Mouse (Mus musculus): ENCODE measurements at regions not wholly inside any gene's neighbourhood (a gene's known extent, or its start where the extent isn't known, plus 50 kb on each side); places are given as distances from the start of the nearest gene placed in this dataset.

DNA sequence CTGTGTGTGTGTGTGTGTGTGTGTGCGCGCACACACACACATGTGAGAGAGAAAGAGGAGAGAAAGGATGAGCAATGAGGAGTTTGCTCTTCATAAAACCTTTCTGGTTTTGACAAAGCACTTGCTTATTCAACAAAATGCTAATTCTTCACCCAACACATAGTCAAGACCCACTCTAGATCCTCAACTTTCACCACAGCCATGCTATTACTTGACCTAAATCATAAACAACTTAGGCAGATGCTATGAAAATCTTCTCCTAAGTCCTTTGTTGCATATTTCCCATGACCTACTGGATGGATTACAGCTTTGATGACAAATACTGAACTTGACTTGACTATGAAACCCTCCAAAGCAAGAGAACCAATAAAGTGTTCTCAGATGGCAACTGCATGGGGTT, 196.3 kb upstream of the Ank start:
- DNase-seq, result no peak

DNA sequence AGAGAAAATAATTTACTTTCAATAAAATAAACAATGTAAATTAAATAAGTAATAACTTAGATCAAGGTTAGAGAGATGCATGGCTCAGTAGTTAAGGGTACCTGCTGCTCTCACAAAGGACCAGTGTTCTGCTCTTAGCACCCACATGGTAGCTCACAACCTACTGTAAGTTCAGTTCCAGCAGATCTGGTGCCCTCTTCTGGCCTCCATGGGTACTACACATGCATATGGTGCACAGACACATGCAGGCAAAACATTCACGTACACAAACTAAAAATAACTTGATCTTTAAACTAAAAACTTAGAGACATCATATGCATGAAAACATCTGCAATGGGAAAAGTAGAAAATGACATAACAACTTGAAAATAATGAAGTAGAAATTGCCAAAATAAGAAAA, 184.2 kb upstream of the Ank start:
- no peak for DNase-seq

DNA sequence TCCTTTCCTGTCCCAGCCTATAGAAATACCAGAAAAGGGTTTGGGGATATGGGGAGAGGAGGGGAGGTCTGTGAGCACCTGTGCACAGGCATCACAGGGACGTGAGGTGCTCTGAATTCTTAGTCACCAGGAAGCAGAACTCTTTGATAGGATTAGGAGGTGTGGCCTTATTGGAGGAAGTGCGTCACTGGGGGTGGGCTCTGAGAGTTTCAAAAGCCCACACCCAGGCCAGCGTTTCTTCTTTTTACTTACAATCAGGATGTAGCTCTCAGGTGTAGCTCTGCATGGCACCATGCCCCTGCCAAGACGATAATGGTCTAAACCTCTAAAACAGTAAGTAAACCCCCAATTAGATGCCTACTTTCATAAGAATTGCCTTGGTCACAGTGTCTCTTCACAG, 162.6 kb upstream of the Ank start:
- DNase-seq, result no peak

DNA sequence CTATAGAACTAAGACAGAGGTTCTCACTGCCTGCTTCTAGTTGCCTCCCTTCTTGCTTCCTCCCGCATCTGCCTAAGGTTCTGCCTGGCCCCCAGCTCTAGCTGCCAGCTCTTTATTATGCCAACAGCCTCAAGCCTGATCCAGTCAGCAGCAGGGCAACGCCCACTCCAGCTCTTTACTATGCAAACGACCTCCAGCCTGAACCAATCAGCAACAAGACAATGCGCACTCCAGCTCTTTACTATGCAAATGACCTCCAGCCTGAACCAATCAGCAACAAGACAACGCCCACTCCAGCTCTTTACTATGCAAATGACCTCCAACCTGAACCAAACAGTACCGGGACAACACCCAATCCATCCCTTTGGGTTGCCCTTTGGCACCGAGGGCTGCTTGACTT, 162.2 kb upstream of the Ank start:
- DNase-seq, result no peak

DNA sequence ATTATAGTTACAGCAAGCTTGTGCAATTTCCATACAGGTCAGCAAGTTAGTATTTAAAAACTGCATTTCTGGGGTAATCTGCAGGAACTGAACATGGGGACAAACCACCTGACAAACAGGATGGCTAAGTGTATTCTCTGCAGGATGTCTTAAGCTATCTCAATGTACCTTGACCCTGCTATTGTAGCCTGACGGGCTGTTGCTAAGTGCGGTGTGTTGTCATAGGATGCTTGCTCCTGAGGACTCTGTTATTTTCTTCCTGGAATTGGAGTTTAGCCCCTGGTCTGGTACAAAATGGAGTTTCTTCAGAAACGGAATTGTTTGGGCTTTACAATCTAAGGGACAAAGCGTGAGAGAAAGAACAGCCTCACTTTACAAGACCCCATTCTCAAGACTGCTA, 161.4 kb upstream of the Ank start:
- DNase-seq, result no peak

DNA sequence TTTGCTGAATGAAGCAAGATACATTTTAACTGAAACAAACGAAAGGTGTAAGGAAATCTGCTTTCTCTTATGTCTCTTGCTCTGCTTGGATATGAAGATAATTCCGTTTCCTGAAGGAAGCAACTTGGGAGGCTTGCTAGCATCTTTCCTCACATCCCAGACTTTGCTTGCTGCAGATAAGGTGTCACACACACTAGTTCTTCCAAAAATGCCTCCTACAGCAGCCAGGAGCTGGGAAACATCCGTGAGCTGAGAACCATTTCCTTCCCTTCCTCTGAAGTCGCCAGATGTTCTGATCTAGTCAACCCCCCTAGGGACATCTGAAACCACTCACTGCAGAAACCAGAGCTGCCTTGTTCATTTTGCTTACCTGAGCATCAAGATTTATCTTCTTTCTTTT, 157.8 kb upstream of the Ank start:
- no peak for DNase-seq

DNA sequence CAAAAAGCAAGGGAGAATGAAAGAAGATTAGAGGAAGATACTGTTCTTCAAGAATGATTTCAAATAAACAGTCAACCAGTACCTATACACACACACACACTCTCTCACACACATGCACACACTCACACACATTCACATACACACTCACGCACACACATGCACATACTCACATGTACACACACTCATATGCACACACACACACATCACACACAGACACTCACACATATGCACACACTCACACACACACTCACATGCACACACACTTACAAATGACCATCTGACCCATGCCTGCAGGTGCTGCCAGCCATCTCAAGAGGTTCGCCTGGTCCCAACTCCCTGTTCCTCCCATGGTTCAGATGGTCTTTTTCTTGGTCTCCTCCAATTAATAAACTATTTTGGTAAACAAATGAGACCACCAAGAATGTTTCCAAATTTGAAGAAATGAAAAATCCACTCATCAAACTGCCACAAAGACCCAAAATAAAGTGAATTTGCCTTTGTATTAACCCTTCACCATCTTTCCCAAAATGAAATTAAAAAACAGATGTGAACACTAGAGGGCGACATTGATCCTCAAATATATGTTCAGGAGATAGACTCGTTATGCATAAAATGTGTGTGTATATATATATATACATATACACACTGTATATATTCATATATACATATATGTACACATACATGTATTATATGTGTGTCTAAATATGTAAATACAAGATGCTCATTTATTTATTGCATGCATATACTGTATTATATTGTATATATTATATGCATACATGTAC, 150.3 kb upstream of the Ank start:
- DNase-seq, result no peak

DNA sequence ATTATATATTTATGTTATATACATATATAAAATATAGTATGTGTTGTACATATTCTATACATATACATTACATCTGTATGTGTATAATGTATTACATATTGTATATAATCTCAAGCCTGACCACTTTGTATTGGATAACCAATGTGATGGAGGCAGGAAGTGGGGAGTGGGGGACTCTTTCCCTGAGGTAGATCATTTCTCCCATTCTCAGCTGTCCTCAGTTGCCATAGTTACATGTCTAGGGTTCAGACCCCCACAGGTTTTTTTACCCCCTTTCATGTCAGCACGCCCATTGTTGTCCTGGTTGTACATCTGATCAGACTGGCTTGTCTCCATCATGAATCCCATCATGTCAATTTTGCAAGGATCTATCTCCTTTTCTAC, 149.7 kb upstream of the Ank start:
- no peak for DNase-seq

DNA sequence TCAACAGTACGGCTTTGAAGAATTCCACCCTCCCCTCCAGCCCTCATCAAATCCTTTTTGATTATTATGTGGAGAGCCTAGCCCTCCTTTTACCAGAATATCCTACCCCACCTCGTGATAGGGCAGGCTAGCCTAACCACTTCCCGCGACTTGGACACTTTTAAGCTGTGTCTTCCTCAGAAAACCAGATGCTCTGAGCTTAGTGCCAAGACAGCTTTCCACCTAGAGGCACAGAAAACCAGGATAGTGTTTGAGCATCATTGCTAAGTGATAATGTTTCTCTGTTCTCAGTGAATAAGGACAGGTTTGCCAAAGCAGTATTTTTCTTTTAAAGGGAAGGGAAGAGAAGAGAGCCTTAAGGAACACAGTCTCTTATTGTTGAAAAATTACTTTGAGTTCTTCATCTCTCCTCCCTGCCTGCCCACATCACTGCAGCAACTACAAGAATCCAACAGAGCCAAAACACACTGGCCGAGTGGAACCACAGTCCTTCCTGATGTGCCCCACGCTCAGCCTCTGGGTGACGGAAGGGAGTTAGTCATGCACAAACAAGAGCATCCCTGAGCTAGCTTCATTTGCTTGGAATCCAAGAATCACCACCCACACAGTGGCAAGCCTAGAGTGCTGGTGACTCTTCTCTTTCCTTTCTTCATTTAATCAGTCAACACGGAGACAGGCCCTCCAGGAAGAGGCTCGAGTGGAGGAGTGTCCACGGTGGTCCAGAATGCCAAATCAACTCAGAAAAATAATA, 144.4 kb upstream of the Ank start:
- no peak for DNase-seq

DNA sequence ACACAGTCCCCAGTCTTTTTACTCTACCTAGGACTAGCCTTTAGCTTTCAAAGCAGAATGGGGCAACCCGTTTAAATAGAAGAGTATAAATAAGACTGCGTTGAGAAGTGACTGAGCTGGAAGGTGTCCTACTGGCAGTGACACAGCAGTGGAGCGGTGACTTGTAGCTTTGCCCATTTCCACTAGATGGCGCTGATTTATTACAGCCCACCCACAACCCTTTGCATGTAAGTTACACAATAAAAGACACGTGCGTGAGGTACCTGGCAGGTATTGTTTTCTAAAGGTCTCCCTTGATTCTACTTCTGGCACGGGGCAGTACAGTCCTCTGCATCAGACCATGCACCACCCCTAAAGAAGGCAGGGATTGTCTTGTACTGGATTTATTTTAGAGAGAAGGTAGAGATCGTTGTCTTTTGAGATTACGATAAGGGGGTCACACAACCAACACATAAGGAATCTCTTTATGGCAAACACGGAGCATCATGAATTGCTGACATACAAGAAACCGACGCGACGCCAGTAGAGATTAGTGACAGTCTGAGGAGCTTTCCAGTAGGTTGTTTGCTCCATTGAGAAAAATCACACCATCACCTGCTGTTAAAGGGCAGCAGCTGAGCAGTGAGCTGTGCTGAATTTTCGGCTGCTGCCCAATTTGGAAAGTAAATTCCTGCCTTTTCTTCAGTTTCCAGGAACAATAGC, 140.5 kb upstream of the Ank start:
- DNase-seq, result peak; percentile 71 to 83

DNA sequence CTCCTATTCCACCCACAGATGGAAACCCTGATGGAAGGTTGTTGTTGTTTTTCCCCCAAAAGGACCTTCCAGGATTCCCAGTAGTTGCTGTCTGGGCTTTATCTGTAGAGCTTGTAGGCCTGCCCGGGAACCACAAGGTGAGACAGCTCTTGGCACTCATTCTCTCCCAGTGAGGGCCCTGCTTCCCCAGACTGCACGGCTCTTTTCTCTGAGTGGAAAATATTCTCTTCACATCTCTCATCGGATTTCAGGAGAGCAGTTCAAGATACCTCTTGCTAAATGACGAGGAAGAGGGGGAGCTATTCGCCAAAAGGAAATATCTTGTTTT, 140.0 kb upstream of the Ank start:
- DNase-seq, result peak in 1 of 2 experiments; percentile 15

DNA sequence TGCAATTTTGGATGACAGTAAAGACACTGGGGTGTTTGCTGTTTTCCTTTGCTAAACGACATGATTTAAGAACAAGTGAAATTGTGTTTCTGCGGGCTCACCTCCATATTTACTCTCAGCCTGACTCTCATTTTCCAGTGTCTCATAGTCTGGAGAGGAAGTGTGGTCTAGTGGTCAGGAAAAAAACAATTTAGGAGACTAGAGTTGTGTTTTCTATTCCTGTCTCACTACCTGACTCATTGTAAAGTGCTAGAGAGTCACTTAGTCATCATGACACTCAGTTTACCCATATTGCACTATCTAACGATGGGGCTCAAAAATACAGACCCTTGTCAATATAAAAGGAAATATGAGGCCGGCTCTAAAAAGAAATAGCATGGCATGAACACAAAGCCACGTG, 138.7 kb upstream of the Ank start:
- no peak for DNase-seq

DNA sequence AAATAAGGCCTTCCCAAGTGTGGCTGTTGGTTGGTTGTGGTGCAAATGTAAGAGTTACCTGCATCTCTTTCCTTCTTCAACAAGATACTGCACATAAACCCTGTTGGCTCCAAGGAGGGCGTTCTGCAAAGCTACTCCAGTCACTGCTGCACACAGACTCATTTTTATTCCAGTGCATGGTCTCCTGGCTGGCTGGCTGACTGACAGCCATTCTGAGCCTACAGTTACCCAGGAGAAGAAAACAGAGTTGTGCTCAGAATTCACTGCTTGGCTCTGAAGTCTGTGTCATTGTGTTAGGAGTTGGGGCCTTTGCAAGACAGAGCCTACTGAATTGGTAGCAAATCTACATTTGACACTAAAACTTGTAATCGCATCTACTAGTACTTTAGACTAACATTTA, 138.0 kb upstream of the Ank start:
- no peak for DNase-seq

DNA sequence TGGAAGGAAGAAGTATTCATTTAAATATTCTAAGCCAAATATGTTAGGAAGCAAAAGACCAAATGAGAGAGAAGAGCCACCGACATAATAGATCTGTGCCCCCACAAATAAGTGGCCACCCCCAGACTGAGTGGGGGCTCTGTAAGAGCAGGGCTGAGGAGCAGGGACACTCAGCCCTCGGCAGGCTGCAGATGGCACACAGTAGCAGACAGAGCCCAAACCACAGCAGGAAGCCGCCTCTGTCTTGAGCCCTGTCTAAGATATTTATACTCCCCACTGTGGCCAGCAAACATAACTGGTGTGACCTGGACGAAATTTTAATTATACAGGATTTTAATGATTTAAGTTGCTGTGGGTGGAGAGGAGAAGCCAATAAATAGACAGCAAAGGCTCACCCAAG, 126.4 kb upstream of the Ank start:
- no peak for DNase-seq

DNA sequence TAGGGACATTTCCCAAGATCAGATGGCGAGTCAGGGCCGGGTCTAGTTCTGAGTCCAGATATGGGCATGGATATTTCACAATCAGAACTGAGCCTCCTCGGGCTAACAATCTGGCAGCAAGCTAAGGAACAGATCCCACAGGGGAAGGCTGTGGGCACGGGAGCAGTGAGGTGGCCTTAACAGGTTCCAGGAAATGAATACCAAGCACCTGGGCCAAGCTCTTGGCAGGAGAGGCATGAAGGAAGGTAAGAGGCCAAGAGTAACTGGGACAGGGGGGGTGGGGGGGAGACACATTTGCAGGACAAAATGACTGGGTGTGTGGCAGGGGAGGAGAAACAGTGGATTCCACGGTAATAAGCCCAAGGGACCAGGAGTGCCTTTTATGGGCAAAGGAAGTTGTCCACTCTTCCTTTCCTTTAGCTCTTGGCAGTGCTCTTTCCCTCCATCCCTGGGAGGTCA, 124.9 kb upstream of the Ank start:
- DNase-seq, result no peak

DNA sequence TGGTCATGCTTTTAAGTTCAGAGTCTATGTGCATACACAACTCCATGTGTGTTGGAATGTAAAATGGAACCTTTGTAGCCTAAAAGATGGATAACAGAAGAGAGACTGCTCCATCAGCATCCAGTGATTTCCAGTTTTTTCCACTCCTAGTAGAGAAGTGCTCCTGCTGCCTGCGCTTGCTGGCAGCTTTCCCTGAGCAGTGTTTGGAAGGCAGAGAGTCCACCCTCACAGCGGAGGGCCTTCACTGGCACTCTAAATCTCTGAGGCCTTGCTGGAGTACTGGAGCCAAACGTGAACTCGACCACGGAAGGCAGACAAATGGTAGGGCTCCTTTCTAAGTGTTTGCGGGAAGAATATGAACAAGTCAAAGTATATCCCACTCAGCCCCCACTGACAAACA, 108.0 kb upstream of the Ank start:
- no peak for DNase-seq

DNA sequence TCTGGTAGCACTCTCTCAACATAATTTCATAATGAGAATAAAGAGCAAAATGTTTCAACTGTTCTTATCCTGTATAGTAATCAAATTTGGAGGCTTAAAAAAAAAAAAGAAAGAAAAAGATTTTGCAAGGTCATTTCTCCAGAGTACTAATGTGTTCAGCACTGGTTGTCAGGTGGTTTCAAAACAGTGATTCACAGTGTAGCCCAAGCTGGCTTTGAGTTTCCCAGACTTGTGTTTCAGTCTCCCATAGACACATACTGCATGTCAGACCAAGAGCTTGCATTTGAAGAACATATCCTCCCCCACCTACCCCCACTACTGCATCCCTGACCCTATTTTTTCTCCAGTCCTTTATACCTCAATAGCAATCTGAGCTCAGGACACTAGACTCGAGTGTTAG, 107.2 kb upstream of the Ank start:
- DNase-seq, result no peak

DNA sequence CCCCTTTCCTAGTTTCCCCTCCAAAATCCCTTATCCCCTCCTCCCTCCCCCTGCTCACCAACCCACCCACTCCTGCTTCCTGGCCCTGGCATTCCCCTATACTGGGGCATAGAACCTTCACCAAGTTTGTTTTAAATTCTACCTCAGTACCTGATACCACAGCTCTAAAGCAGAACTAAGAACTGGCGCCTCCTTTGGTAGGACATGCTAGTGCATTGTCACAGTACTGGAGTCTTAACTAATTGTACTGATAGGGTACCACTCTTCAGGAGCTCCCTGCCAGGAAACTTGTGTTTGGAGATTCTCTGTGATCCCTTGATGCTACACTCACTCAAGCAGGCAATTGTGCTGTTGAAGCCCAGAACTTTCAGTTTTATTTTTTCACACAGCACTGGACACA, 92.0 kb upstream of the Ank start:
- DNase-seq, result no peak

DNA sequence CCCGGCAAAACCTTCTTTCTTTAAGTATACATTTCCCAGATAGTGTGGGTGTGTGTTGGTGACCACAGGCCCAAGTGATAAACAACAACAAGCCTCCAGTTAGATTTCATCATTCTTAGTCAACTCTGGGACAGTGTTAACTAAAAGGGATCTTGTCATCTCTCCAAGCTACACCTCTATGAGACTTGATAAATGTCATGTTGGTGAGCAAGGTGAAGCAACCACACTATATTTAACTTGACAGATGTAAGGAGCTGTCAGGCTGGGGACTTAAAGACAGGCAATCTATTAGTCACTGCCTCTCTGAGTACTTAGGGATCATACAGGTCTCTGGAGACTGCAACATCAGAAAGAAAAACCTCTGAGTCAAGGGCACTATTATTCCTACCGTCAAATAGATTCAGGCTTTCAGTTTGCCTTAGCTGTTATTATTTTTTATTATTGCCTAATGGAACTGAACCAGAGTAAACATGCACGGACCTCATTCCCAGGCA, 87.8 kb upstream of the Ank start:
- no peak for DNase-seq

DNA sequence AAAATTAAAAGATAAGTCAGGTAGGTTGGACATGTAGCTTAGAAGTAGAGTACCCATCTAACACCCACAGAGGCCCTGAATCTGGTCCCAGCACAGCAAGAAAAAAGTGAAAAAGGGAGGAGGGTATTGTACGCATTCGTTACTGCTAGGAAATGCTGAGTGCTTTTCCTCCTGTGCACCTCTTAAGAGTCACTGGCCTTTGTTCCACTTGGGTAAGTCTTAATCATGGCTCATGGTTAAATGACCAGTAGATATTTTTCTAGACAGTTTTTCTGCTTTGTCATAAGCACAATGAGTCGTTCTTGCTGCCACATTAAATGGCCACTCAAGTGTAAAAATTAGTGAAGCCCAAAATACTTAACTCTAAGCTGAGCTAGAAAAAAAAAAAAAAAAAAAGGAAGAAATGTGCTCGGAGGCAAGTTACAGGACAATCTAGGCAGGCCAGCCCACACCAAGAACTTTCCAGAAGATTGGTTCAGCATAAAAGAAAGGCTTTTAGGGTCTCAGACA, 86.0 kb upstream of the Ank start:
- DNase-seq, result no peak

DNA sequence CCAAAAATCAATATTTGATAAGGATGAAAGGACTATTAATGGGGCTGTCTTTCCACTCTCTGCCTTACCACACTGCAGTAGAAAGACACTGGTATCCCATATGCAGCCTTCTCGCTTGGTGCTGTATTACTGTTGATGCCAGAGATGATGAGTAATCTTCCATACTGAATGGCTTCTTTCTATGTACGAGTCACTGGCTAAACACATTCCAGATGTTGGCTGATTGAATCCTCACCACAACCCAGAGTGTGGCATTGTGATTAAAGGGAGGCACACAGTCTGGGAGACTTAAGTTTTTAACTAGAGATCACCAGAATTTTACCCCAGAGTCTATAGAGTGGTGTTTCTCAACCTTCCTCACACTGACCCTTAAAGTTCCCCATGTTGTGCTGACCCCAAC, 84.9 kb upstream of the Ank start:
- no peak for DNase-seq

DNA sequence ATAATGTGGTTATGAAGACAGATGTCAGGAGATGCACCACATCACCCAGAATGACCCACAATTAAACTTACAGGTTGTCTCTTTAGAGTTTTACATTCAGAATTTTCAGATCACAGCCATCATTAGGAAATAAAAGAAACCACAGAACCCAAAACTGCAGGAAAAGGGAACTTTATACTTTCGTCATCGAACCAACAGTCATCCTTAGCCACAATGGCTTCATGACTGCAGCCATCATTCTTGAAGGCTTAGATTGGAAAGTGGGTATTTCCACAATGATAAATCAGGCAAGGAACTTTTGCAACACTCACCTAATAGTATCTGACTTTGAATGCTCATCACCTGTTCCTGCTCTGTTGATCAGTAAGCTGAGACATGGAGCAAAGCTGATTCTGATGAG, 75.9 kb upstream of the Ank start:
- no peak for DNase-seq

DNA sequence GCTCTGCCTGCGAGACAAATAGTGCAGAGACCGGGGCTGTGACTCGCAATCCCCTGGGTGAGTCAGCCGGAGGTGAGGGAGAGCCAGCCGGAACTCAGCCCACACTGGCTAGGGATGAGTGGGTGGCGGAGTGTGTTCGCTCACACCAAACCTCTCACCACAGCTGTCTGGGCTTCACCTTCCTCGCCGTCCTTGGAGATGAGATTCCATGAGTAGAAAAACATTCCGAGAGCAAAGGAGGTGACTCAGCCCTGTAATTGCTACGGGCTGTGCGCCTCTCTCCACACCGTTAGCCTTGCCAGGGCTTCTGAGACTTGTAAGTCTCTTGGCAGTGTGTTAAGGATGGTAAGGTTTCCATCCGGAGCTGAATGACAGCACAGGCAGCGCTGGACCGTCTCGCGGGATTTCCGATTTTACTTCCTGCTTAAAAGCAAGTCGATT, 60.7 kb upstream of the Ank start:
- DNase-seq, result peak; percentile 3 to 7
